Mouse (Mus musculus) liver, embryonic 14.5 days (tissue): ENCODE measurements around the gene Sdc3.

ENCODE experiments used
- CTCF ChIP-seq: IDR thresholded peaks from 2 replicates; pipeline ENCODE4 v1.5.1; 2016; ENCODE audit warnings: antibody characterized with exemption, low read depth, control low read depth
- EP300 ChIP-seq: IDR thresholded peaks from 2 replicates; pipeline ENCODE4 v1.6.1; 2016; ENCODE audit warnings: antibody characterized with exemption, low read depth

DNA sequence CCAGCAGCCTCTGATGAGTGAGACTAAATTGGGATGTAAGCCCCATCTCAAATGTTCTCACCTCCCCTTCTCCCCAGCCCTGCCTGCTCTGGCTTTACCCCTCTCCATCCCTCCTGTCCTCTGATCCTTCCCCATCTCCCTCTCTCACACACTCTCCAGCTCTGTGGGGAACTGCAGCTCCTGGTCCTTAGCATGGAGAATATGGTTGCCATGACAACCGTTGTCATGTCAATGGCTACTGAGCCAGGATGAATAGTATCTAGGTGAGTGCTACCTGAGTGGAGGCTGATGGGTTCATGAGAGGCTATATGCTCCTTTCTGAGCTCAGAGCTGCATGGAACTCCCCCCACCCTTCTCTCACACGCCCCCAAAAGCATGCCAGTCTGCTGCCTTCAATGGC lies 21.6 kb downstream of the Sdc3 start:
- TF ChIP-seq CTCF (no peak), EP300 (no peak)
